Mouse (Mus musculus) hindbrain, embryonic 12.5 days (tissue): ENCODE data around the gene Zfp652. TPM values are rescaled to one million over a fixed set of nuclear protein-coding genes. Genes with fewer than 3 reads are reported as not detected.

Experiments used
- ATAC-seq: fragments of 200-750 bp; cut with Nextera tagmentation; 2 replicates; pipeline ENCODE4 v1.8.0; 2017; ENCODE audit warnings: moderate TSS enrichment; ENCODE audit not compliant: low FRiP score
- H3K27ac ChIP-seq: fragments of 300-500 bp; sonication (generic); 2 replicates; pipeline ENCODE4 v1.5.1; 2016; ENCODE audit warnings: mild to moderate bottlenecking
- H3K27me3 ChIP-seq: fragments of 300-500 bp; sonication (generic); 2 replicates; pipeline ENCODE4 v1.6.1; 2016; ENCODE audit warnings: mild to moderate bottlenecking
- H3K36me3 ChIP-seq: fragments of 300-500 bp; sonication (generic); 2 replicates; pipeline ENCODE4 v1.6.1; 2016; ENCODE audit warnings: mild to moderate bottlenecking
- H3K4me1 ChIP-seq: fragments of 300-500 bp; sonication (generic); 2 replicates; pipeline ENCODE4 v1.6.1; 2016
- H3K4me2 ChIP-seq: fragments of 300-500 bp; sonication (generic); replicated peaks from 2 replicates; pipeline ENCODE4 v1.6.1; 2016; ENCODE audit warnings: mild to moderate bottlenecking
- H3K4me3 ChIP-seq: fragments of 300-500 bp; sonication (generic); 2 replicates; pipeline ENCODE4 v1.5.1; 2016; ENCODE audit warnings: mild to moderate bottlenecking
- H3K9ac ChIP-seq: fragments of 300-500 bp; sonication (generic); 2 replicates; pipeline ENCODE4 v1.6.1; 2016; ENCODE audit warnings: mild to moderate bottlenecking, moderate library complexity
- H3K9me3 ChIP-seq: fragments of 300-500 bp; sonication (generic); replicated peaks from 2 replicates; pipeline ENCODE4 v1.6.1; 2016; ENCODE audit warnings: mild to moderate bottlenecking
- WGBS: fragments of 180-500 bp; shearing (Covaris S2); methylation state at CpG from one replicate; pipeline ENCODE4 v1.1.7; 2016; 5-methylcytosine and 5-hydroxymethylcytosine counted together
- polyA plus RNA-seq: library from polyadenylated mRNA; unstranded; fragments of >200 nt; fragmentation: Nextera tagmentation; extraction: Ambion mirVana; gene quantifications from 2 replicates; pipeline ENCODE4 v1.2.1, GENCODE M21; 2016

Zfp652 gene
- polyA plus RNA-seq, 1 experiment from 2014 or later = 30.5 TPM

DNA sequence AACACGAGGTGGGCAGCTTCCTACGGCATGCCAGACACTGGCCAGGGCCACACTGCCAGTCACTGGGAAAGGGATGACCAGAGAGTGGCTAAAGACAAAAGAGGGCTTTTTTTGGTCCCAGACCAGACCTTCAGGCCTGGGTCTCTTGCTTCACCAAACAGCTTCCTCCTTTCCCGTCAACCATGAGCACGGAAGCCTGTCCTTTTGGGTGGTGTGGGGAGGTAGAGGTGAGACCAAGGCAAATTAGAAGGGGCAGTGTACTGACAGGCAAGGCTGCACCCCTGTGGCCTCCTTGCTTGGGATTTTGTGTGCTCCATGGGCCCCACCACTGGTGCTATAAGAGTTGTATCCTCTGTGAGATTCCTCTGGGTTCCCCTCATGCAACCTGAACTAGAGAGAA lies 126.1 kb downstream of the Zfp652 start:
- ATAC-seq = no peak
- Histone ChIP-seq H3K4me3 (no peak overlapping the region), H3K27me3 (peaks cover 64% of the 10 kb centered on the region), H3K9me3 (no peaks in the 10 kb centered on the region), H3K4me1 (peaks cover 26% of the 10 kb centered on the region), H3K27ac (no peak overlapping the region), H3K9ac (no peak overlapping the region), H3K4me2 (no peak overlapping the region), H3K36me3 (no peaks in the 10 kb centered on the region)
- 84% methylated on average over 4 of the region's 4 CpGs for WGBS

DNA sequence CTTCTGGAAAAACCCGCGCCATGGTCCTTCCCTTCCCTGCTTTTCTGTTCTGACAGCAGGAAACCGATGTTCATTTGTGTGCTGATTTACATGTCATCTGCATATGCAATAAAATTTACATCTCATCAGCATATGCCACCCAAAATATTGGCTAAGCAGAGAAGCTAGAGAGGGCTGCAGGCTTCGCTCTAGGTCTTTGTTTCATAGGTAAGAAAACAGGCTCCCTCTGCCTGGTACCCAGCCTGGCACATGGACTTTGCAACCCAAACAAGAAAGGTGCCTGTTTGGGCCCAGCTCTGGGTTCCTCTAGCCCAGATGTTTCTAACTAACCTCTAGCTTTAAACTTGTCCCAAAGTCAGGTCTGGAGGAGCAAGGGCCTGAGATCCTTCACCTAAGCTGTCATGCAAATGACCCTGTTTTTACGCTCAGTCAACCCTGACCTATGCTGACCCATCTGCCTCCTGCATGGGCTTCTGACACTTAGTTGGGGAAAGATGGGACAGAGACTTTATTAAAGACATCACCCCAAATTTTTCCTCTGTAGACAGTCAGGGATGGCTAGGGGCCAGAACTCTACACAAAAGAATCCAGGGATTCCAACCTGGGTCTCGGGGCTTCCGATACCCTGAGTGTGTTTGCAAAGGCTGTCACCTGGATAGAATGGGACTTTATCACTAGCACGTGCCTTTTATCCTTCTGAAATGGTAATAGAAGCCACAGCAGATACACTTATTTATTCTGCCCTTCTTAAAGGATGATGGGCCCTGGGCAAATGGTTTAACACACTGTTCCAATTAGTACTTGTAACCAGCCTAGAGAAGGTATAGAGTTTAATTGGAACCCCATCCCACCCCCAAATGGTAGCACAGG lies 126.8 kb downstream of the Zfp652 start:
- Histone ChIP-seq H3K4me2 (no peak overlapping the region), H3K4me1 (peaks cover 20% of the 10 kb centered on the region), H3K27ac (no peak overlapping the region), H3K27me3 (peaks cover 57% of the 10 kb centered on the region), H3K9ac (no peak overlapping the region), H3K4me3 (no peak overlapping the region), H3K36me3 (no peaks in the 10 kb centered on the region), H3K9me3 (no peaks in the 10 kb centered on the region)
- no peak for ATAC-seq
- WGBS = 71% methylated on average over 8 of the region's 8 CpGs

DNA sequence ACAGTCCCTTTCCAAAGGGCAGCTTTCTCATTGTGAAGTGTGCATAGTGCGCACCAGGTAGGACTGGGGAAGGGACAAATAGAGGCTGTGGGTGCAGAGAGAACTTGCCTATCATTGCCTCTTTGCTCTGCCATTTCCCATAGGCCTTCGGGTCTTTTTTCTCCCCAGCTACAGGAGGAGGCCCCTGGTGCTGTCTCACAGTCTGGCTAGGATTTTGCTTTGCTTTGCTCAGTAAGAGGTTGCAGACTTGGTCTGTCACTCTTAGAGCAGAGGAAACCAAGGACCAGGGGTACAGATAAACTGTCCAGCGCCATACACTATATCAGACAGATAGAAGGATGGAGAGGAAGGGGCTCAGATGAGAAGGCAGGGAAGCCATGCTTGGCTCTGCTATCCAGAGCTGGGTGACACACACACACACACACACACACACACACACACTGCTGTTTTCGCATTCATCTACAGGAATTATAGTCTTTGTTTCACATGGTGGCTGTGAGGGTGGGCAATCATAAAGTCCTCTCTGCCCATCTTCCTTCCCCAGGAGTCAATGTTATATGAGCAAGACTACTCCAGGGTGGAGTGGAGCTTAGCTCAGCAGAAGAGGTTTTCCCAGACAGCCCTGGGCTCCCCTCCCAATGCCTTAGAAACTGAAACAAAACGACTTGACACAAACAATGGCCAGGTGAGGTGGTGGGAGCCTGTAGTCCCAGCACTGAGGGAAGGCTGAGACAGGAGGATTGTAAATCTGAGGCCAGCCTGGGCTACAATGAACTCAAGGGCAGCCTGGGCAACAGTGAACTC lies 128.4 kb downstream of the Zfp652 start:
- Histone ChIP-seq H3K9ac (no peak overlapping the region), H3K4me2 (no peak overlapping the region), H3K27me3 (peaks cover 41% of the 10 kb centered on the region), H3K4me3 (no peak overlapping the region), H3K27ac (no peak overlapping the region), H3K4me1 (peaks cover 12% of the 10 kb centered on the region), H3K36me3 (no peaks in the 10 kb centered on the region), H3K9me3 (no peaks in the 10 kb centered on the region)
- whole genome bisulfite sequencing = 79% methylated on average over 5 of the region's 5 CpGs
- no peak for ATAC-seq

DNA sequence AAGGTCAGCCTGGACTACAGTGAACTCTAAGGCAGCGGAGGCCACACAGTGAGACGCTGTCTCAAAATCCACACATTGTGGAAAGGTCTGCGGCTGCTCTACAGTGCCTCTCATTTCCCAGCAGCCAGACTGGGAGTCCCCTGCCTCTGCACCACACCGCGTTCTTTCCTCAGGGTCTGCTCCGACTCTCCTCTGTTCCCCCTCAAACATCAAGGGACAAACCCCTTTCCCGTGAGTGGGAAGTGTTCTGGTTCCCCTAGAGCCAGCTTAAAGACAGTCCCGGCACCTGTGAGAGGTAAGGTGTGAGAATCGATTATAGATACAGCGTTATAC lies 129.0 kb downstream of the Zfp652 start:
- WGBS = 68% methylated on average over 10 of the region's 10 CpGs
- no peak overlapping the region for H3K4me3 ChIP-seq
- no peak overlapping the region for H3K27ac ChIP-seq

DNA sequence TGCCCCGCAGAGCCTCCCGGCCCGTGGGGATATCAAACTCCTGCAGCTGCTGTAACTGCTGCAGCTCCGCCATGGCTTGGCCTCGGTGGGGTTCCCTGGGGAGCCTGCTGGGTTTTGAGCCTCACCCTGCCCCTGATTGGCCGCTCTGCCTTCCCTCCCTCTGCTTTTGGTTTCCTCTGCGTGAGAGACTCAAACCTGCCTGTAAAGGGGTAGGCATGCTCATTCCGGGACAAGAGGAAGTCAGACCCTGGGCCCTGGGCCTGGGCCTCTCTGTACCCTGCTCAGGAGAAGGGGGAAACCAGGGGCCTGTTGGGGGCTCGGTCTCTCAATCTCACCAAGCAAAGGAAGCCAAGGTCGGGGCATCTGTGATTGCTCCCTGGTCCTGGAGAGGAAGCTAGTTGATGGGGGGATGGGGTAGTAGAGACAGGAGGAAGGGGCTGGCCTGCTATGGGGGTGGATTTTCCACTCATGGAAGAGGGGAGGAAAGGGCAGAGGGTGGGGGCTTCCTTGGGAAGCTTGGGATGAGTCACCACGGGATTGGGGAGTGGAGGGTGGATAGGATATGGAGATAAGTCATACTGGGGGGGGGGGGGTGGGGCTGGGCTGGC lies 129.7 kb downstream of the Zfp652 start, which contains the start of gene Abi3:
Gene Abi3 (minus strand): TSS at position 403 of the 608 bp plus-strand sequence.
- no peak for ATAC-seq
- H3K9me3 ChIP-seq = no peaks in the 10 kb centered on the region
- peaks cover 9% of the 10 kb centered on the region for H3K4me1 ChIP-seq
- peak within 1 kb of the TSS; percentile 27 for H3K4me2 ChIP-seq
- 0 out of 2 replicates have a peak within 1 kb of the TSS, but pooled peaks have one; percentile 3 for H3K4me3 ChIP-seq
- no peaks in the 10 kb centered on the region for H3K36me3 ChIP-seq
- peaks cover 32% of the 10 kb centered on the region for H3K27me3 ChIP-seq
- 12% methylated on average over 11 of the region's 11 CpGs for WGBS
- no peak within 1 kb of the TSS; the same call in 1 of the 2 replicates for H3K9ac ChIP-seq
- H3K27ac ChIP-seq = no peak within 1 kb of the TSS

More for the DNA sequence above, 129.0 kb downstream of the Zfp652 start:
- no peaks in the 10 kb centered on the region for H3K36me3 ChIP-seq
- peaks cover 35% of the 10 kb centered on the region for H3K27me3 ChIP-seq
- no peak overlapping the region for H3K9ac ChIP-seq
- H3K4me2 ChIP-seq = no peak overlapping the region
- H3K9me3 ChIP-seq = no peaks in the 10 kb centered on the region
- H3K4me1 ChIP-seq = peaks cover 12% of the 10 kb centered on the region
- no peak for ATAC-seq

DNA sequence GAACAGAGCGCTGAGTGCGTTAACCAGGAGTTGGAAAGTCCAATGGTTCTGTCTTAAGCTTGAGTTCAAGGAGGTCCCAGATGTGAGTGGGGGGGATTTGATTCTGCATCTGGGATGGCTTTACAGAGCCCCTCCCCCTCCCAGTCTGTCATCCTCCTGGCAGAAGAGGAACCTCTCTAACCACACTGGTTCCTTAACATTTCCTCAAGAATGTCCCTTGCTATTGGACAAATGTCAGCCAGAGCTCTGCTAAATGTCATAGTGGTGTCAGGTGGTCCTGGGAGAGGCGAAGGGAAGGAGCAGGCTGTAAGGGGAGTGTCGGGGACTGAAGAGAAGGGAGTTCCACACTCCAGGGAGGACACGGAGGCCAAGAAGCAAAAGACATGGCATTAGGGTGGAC lies 130.5 kb downstream of the Zfp652 start:
- 70% methylated on average over 5 of the region's 5 CpGs for WGBS

DNA sequence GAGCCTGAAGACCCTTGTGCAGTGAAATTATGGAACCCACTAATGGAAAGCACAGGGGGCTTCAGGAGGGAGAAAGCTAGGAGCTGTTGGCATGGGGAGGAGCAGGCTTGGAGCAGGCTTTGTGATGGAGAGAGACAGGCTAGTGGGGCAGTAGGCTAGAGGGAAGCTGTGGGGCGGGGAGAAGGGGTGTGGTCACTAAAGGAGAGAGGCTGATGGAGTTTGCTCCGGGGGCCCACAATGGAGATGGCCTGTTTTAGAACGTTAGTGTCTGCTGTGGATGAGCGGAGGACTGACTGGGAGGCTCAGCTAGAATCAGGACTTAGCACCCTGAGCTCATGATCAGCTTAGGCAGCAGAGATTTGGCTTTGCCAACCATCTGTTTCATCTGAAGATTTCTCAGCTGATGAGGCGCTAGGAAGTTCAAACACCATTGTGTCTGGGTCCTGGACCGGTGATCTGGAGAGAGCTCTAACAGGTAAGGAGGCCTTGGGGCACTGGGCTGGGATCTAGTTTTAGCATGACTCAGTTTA lies 131.0 kb downstream of the Zfp652 start:
- Histone ChIP-seq H3K4me1 (peaks cover 6% of the 10 kb centered on the region), H3K9me3 (no peaks in the 10 kb centered on the region), H3K4me3 (no peak overlapping the region), H3K36me3 (no peaks in the 10 kb centered on the region), H3K27me3 (peaks cover 30% of the 10 kb centered on the region), H3K4me2 (no peak overlapping the region), H3K27ac (no peak overlapping the region), H3K9ac (no peak overlapping the region)
- ATAC-seq = no peak
- 59% methylated on average over 6 of the region's 6 CpGs for WGBS

More for the DNA sequence above, 130.5 kb downstream of the Zfp652 start:
- H3K9me3 ChIP-seq = no peaks in the 10 kb centered on the region
- H3K9ac ChIP-seq = no peak overlapping the region
- no peaks in the 10 kb centered on the region for H3K36me3 ChIP-seq
- H3K4me2 ChIP-seq = no peak overlapping the region
- H3K27me3 ChIP-seq = peaks cover 30% of the 10 kb centered on the region
- no peak overlapping the region for H3K4me3 ChIP-seq
- peaks cover 6% of the 10 kb centered on the region for H3K4me1 ChIP-seq
- ATAC-seq = no peak
- H3K27ac ChIP-seq = no peak overlapping the region

DNA sequence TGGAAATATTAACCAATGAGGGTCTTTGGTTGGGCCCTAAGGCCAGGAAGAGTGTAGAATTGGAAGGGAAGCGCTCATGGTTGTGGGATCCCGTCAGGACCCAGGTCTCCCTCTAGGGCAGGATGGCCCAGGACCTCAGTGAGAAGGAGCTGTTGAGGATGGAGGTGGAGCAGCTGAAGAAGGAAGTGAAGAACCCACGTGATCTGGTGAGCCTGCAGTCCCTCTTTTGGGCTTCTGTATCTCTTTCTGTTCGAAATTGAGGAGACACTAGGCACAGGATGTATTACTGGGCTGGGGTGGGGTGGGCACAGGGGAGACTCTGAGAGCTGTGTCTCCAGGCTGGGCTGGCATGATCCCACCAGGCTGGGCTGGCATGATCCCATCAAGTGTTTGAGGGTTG lies 132.5 kb downstream of the Zfp652 start:
- no peak overlapping the region for H3K9ac ChIP-seq
- WGBS = 76% methylated on average over 4 of the region's 4 CpGs
- no peak overlapping the region for H3K4me3 ChIP-seq
- no peak overlapping the region for H3K27ac ChIP-seq
- no peaks in the 10 kb centered on the region for H3K36me3 ChIP-seq
- no peak overlapping the region for H3K4me2 ChIP-seq
- H3K4me1 ChIP-seq = peaks cover 6% of the 10 kb centered on the region
- peaks cover 32% of the 10 kb centered on the region for H3K27me3 ChIP-seq
- H3K9me3 ChIP-seq = no peaks in the 10 kb centered on the region
- ATAC-seq = no peak

DNA sequence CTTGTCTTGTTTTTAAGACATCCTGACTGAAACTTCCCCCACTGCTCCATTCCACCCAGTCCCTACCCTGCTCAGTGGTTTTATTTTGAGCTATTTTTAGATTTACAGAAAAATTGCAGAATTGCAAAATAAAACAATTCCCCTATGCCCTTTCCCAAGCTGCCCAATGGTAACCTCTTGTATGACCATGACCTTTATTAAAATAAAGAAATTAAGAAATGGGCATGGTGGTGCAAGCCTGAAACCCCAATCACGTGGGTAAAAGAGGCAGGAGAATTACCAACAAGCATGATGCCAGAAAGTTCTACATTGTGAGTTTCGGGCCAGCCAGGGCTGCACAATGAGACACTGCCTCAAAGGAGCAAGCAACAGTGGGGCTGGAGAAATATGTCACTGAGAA lies 138.4 kb downstream of the Zfp652 start:
- no peaks in the 10 kb centered on the region for H3K4me1 ChIP-seq
- 77% methylated on average over 2 of the region's 2 CpGs for WGBS
- no peaks in the 10 kb centered on the region for H3K36me3 ChIP-seq
- no peak overlapping the region for H3K4me3 ChIP-seq
- no peak overlapping the region for H3K27ac ChIP-seq
- H3K4me2 ChIP-seq = no peak overlapping the region
- ATAC-seq = no peak
- no peaks in the 10 kb centered on the region for H3K9me3 ChIP-seq
- H3K27me3 ChIP-seq = 0 out of 2 replicates have a peak, but pooled peaks cover 10% of the 10 kb centered on the region
- H3K9ac ChIP-seq = no peak overlapping the region

DNA sequence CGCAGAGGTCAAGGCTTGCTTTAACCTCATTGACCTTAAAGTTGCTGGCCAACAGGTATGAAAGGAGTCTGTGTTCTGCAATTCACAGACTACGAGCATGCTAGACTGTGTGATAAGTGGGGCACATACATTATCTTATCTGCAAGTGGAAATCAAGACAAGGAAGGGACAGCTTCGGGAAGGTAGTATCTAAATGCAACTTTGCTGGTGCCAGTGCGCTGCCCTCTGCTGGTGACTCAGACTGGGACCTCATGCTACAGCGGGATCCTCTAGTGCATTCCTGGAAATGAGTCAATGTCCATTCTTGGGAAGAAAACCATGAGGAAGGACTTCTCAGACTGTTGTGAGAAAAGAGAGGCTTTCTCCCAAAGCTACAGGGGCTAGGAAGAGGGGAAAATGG lies 141.2 kb downstream of the Zfp652 start:
- Histone ChIP-seq H3K4me1 (peaks cover 9% of the 10 kb centered on the region), H3K4me2 (no peak overlapping the region), H3K27ac (no peak overlapping the region), H3K4me3 (no peak overlapping the region), H3K36me3 (no peaks in the 10 kb centered on the region), H3K9me3 (no peaks in the 10 kb centered on the region), H3K9ac (no peak overlapping the region), H3K27me3 (0 out of 2 replicates have a peak, but pooled peaks cover 7% of the 10 kb centered on the region)
- ATAC-seq = no peak
- WGBS = 61% methylated on average over 5 of the region's 5 CpGs

DNA sequence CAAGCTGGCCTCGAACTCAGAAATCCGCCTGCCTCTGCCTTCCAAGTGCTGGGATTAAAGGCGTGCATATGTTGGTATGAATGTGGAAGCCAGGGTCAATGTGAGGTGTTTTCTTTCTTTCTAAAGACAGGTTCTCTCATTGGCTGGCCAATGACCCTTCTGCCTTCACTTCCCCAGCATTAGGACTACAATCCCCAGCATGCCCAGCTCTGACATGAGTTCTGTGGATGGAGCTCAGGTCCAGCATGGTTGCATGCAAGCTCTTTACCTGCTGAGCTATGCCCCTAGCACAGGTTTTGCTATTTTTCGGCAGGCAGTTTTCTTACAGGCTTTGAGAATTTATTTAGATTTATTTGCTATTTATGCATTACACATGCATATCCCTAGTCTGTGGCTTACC lies 144.8 kb downstream of the Zfp652 start:
- no peaks in the 10 kb centered on the region for H3K9me3 ChIP-seq
- H3K4me3 ChIP-seq = 0 out of 2 replicates have a peak overlapping the region, but pooled peaks have one; percentile 78
- H3K9ac ChIP-seq = no peak overlapping the region
- H3K36me3 ChIP-seq = no peaks in the 10 kb centered on the region
- H3K27me3 ChIP-seq = no peaks in the 10 kb centered on the region
- 82% methylated on average over 4 of the region's 4 CpGs for WGBS
- no peak overlapping the region for H3K27ac ChIP-seq
- peaks cover 17% of the 10 kb centered on the region for H3K4me1 ChIP-seq
- ATAC-seq = no peak
- no peak overlapping the region; the same call in 1 of the 2 replicates for H3K4me2 ChIP-seq
